Mouse (Mus musculus) retina, adult 2 months (tissue): Measurements from ENCODE around the gene Gm49776.
"Not testable (repeated sequence)": the region's sequence is repeated elsewhere in the genome, so short reads cannot be mapped to it uniquely, and the experiment has no call there.

ENCODE experiments used
- DNase-seq: peaks from one replicate; pipeline ENCODE4 v3.0.0-alpha.2; 2012; ENCODE audit warnings: low read depth, low spot score

Gm49776 gene

DNA sequence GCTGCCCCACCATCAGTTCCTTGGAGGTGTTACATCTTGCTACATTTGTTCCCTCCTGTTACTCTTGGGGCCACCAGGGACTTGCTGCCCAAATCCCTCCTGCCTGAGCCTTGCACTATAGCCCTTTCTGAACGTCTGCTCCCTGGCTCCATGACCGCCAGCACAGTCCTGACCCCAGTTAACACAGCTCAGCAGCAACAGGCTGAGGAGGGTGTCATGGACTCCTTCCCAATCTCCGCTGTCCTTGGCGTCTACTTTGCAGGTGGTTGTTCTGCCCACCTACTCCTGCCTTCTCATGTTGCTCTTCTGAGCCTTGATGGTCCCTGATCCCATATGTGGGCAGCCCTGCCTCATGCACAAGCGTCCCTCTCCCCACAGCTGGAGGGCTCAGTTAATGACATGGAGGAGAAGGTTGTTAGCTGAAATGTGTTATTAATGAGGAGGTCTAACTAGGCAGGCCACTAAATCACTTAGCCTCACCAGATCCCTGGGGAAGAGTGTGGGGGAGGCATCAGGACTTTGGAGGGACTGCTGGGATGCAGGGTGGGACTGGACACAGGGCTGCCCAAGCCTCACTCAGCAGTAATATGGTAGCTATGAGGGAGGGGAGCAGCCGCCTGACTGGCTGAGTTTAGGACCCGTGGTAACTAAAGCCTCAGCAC, 54.6 kb downstream of the Gm49776 start:
- no peak for DNase-seq

DNA sequence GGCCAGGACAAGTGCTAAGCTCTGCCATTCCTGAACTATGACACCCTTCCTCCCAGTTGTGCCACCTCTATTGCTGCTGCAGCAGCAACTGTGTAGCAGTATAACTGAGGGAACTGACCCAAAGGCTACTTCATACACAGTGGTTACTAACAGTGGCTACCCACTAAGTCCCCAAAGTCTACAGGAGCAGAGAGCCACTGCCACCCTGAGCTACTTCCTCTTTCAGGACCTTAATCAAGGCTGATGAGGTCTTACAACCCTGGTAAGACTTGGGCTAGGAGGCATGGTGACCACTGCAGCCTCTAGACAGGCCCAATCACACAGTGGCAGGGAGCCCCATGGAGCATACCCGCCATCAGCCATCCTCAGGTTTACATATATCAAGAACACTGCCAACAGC, 56.1 kb downstream of the Gm49776 start:
- DNase-seq: no peak

DNA sequence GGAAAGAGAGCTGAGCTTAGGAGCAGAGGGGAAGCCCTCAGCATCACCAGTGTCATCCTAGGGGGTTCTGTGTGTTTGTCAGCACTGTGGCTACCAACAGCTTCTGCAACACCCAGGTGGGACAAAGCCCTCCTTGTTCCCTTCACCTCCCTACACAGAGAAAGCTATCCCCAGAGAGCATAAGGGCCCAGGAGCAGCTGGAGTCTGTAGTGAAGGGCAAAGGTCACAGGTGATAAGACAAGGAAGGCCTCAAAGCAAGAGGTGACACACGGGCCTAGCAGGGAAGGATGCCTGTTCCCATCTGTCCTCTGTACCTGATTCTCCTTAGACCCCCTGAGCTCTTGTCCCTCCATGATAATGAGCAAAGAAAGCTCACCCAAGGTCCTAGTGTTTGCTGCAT, 56.5 kb downstream of the Gm49776 start:
- DNase-seq: no peak

DNA sequence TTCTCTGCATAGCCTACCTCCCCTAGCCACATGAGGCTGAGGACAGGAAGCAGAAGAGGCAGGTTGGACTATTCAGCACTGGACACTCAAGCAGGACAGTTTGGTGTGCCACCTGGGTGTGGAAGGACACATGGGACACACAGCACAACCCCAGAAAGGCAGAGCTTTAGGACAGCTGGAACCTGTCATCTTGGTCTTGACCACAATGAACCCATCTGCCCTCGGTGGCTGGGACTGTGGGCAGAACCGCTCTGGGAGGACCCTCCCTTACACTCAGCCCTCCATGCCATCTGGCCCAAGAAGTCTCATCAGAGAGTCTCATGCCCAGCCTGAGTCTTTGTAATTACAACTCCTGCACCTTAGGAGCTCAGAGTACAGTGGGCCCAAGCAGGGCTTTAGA, 58.1 kb downstream of the Gm49776 start:
- no peak for DNase-seq

DNA sequence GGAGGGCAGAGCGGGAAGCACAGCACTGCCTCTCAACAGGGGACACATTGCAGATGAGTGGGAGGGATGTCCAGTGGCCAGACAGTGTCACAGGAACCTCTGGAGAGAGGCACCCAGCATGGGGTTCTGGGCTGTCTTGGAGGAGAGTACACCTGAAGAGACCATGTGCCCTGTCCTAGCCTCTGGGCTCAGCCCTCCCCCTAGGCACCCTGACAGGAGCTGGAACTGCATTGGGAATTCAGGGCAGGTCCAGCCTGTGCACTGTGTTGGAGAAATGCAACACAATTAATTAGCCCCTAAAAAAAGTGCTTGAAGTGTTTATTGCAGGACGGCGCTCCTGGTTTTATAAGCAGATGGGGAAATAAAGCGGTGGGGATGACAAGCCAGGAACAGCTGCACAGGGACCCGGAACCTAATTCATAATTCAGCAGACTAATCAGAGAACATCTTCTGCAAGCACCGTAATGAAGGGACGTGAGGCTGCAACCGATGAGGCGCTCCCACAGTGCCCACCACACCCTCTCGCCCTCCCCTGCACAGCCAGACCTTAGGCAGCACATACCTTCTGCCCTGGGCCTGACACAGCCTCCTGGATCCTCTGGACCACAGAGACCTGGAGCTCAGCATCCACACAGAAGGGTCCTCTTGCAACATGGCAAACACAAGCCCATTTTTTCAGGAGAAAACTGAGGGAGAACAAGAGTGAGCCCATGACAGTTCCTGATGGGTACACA, 59.6 kb downstream of the Gm49776 start:
- DNase-seq: no peak

DNA sequence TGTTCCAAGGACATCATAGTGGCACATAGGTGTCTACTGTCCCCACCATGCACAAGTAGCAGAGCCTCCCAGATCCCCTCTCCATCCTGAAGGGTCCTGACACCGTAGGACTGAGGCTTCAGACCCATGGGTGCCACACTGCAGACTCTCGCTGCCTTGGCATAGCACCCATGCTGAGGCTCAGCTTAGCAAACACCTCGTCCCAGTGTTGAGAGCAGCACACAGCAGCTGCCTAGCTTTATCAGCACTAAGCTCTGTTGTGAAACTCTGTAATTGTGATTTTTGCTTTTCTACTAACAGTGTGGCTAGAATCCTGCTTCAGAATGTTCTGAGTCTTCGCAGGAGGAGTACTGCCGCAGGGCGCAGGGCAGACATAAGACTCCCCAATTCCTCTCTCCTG, 60.2 kb downstream of the Gm49776 start:
- no peak for DNase-seq

DNA sequence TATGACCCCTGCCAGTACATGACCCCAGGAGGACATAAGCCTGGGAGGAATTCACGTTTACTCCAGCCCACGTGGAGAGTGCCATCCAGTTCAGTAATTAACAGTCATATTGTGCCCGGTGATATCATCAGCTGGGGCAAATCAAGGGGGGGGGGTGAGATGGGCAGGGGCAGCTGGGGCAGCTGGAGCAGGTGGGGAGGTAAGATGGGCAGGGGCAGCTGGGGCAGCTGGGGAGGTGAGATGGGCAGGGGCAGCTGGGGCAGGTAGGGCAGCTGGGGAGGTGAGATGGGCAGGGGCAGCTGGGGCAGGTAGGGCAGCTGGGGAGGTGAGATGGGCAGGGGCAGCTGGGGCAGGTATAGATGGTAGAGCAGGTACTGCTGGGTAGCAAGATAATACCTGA, 62.6 kb downstream of the Gm49776 start:
- DNase-seq: not testable (repeated sequence)
